Comparison of ENCODE assay signal across 8 mouse cellular contexts in the genomic region with DNA sequence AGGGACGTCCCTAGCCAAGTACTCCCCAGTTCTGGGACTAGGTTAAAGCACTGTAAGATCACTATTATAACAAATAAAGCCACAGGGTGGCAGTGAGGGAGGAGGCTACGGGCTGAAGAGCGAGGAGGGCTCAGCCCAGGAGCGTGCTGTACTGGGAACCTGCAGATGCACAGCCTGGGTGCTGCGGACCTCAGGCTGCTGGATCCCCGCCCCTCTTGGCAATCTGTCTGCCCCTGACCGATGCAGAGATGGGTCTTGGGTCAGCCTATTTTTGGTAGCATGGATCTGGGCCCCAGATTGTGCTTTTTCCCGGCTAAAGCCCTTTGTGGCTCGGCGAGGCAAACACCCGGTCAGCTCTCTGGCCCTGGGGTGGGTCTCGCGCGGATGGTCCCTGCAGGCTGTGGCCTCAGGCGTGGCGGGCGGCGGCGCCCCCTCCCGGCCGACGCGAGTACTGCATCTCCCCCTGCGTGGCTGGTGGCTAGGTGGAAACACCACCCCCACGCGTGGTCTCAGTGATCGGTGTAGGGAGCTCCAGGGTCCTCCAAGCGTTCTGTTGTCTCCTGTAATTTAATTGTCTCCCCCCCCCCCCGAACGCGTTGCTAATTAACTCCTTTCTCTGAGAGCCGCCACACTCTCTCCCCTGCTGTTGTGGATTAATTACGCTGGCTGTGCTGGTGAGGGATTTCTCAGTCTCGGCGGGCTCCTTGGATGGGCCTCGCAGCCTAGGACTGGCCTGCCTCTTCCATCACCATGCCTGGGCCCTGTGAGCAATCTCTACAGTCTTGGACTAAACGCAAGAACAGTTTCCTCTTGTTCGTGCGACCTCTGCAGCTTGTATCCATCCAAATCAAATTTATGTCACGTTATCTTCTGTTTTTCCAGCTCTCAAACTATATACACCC. TPM values are rescaled to one million over a fixed set of nuclear protein-coding genes. Genes with fewer than 3 reads are reported as not detected.
DNase-seq lines count a peak whose midpoint lies in the region; ATAC-seq lines count a peak whose summit lies in the region.

No protein-coding gene starts in this region.

- intact Hi-C loops in gastrocnemius, postnatal 14 days (cut with DNase I; ENCODE audit: low total_unique reads): no loop called here
- intact Hi-C loops in left cerebral cortex, postnatal 4 days (cut with DNase I): no loop called here

- DNase-seq in gastrocnemius, postnatal 14 days: peak; percentile 78
- peak; percentile 63 for DNase-seq in induced T-regulatory cell, adult 2 months (ENCODE audit: low read depth)
- peak; percentile 79 for DNase-seq in left cerebral cortex, postnatal 4 days
- peak; percentile 86 for DNase-seq in midbrain, embryonic 10.5 days (ENCODE audit: low spot score)
- peak; percentile 46 for DNase-seq in spleen, adult 12 weeks (ENCODE audit: low spot score)
- no peak for DNase-seq in c-Kit-positive CD71-positive TER-119-positive erythroid progenitor cells, embryonic 14.5 days (ENCODE audit: low spot score)

- WGBS in midbrain, embryonic 10.5 days: 7% methylated on average over 40 of the region's 40 CpGs

- peak overlapping the region; percentile 79 for H3K27ac ChIP-seq in midbrain, embryonic 10.5 days (replicated peaks)

- H3K27me3 ChIP-seq in midbrain, embryonic 10.5 days (ENCODE audit: low read depth, poor library complexity, severe bottlenecking): peaks cover 65% of the 10 kb centered on the region

- no peaks in the 10 kb centered on the region for H3K9me3 ChIP-seq in midbrain, embryonic 10.5 days (replicated peaks)

- H3K36me3 ChIP-seq in midbrain, embryonic 10.5 days: no peaks in the 10 kb centered on the region

- peak overlapping the region; percentile 57 for H3K4me3 ChIP-seq in midbrain, embryonic 10.5 days

- peaks cover 16% of the 10 kb centered on the region for H3K4me1 ChIP-seq in midbrain, embryonic 10.5 days

- ATAC-seq in activated CD4-positive, CD25-positive, alpha-beta regulatory T cell, adult 4 months: peak; percentile 43
- peak; percentile 65 for ATAC-seq in common myeloid progenitor, adult 5-6 weeks (replicated peaks; ENCODE audit: low read depth, poor library complexity, severe bottlenecking)

RNA-seq across cellular contexts. Expression of a gene that starts 15.6 kb away (rescaled TPM):
- polyA plus RNA-seq in activated CD4-positive, CD25-positive, alpha-beta regulatory T cell, adult 4 months (2017; shearing (Covaris generic)): under 1 TPM in 1 of 2 experiments, not detected in 1; 0.60 TPM
- not detected in 2 replicates for total RNA-seq in common myeloid progenitor, adult 5-6 weeks (2017)
- total RNA-seq in gastrocnemius, postnatal 14 days (2021): not detected
- total RNA-seq in left cerebral cortex, postnatal 4 days (2021): 10 to 100 TPM; 15.8 to 19.0 TPM
- polyA plus RNA-seq in midbrain, embryonic 10.5 days (2016; fragmentation: Nextera tagmentation; extraction: Ambion mirVana): 0.15 and 0.24 TPM in 2 replicates

RNA-seq across cellular contexts. Expression of a gene that starts 27.8 kb away (rescaled TPM):
- 10 to 100 TPM; 19.8 to 20.1 TPM for polyA plus RNA-seq in activated CD4-positive, CD25-positive, alpha-beta regulatory T cell, adult 4 months (2017; shearing (Covaris generic))
- total RNA-seq in common myeloid progenitor, adult 5-6 weeks (2017): 23.8 and 33.9 TPM in 2 replicates
- 10 to 100 TPM; 20.2 to 20.3 TPM for total RNA-seq in gastrocnemius, postnatal 14 days (2021)
- 10 to 100 TPM; 56.9 to 60.6 TPM for total RNA-seq in left cerebral cortex, postnatal 4 days (2021)
- polyA plus RNA-seq in midbrain, embryonic 10.5 days (2016; fragmentation: Nextera tagmentation; extraction: Ambion mirVana): 33.2 and 35.5 TPM in 2 replicates

RNA-seq across cellular contexts. Expression of a gene that starts 46.5 kb away (rescaled TPM):
- under 1 TPM in 1 of 2 experiments, not detected in 1; 0.40 TPM for polyA plus RNA-seq in activated CD4-positive, CD25-positive, alpha-beta regulatory T cell, adult 4 months (2017; shearing (Covaris generic))
- not detected in 2 replicates for total RNA-seq in common myeloid progenitor, adult 5-6 weeks (2017)
- total RNA-seq in gastrocnemius, postnatal 14 days (2021): under 1 TPM; 0.07 to 0.10 TPM
- total RNA-seq in left cerebral cortex, postnatal 4 days (2021): 10 to 100 TPM; 29.5 to 30.1 TPM
- 0.14 and 0.75 TPM in 2 replicates for polyA plus RNA-seq in midbrain, embryonic 10.5 days (2016; fragmentation: Nextera tagmentation; extraction: Ambion mirVana)

Comparison
In these comparisons a context has a peak if more than half of its experiments do, and no peak if none do; other contexts are left out.
1. RNA of a gene that starts 15.6 kb away (total RNA-seq): 15.8 to 19.0 TPM in left cerebral cortex, postnatal 4 days; not detected in common myeloid progenitor, adult 5-6 weeks and not detected in gastrocnemius, postnatal 14 days; every median in the first group is over 10 times any median in the second.
2. RNA of a gene that starts 46.5 kb away (total RNA-seq): 29.5 to 30.1 TPM in left cerebral cortex, postnatal 4 days; 0.07 to 0.10 TPM in gastrocnemius, postnatal 14 days and not detected in common myeloid progenitor, adult 5-6 weeks; every median in the first group is over 10 times any median in the second.